Mouse (Mus musculus): ENCODE results near the gene Plcb4.
"Not testable (repeated sequence)": the region's sequence is repeated elsewhere in the genome, so short reads cannot be mapped to it uniquely, and the experiment has no call there.

Plcb4 gene

GRCm38 (mm10) chr2:135717232-135718134, 58.7 kb downstream of the Plcb4 start:
- peak; percentile 65 for DNase-seq

- DNase-seq, result no peak
Measured at GRCm38 (mm10) chr2:135722109-135722508, 63.3 kb downstream of the Plcb4 start.

- no peak for DNase-seq
Measured at GRCm38 (mm10) chr2:135723387-135723786, 64.6 kb downstream of the Plcb4 start.

GRCm38 (mm10) chr2:135724489-135724888, 65.7 kb downstream of the Plcb4 start:
- no peak for DNase-seq

GRCm38 (mm10) chr2:135725362-135725761, 66.6 kb downstream of the Plcb4 start:
- no peak for DNase-seq

- no peak for DNase-seq
Measured at GRCm38 (mm10) chr2:135727088-135727487, 68.3 kb downstream of the Plcb4 start.

- no peak for DNase-seq
Measured at GRCm38 (mm10) chr2:135727925-135728324, 69.1 kb downstream of the Plcb4 start.

- DNase-seq, result peak; percentile 72
Measured at GRCm38 (mm10) chr2:135731591-135731990, 72.8 kb downstream of the Plcb4 start.

- DNase-seq, result no peak
Measured at GRCm38 (mm10) chr2:135732651-135733050, 73.8 kb downstream of the Plcb4 start.

GRCm38 (mm10) chr2:135733926-135734510, 75.2 kb downstream of the Plcb4 start:
- no peak for DNase-seq

- DNase-seq, result no peak
Measured at GRCm38 (mm10) chr2:135737506-135737905, 78.7 kb downstream of the Plcb4 start.

GRCm38 (mm10) chr2:135738022-135738780, 79.4 kb downstream of the Plcb4 start:
- DNase-seq, result not testable (repeated sequence)

- no peak for DNase-seq
Measured at GRCm38 (mm10) chr2:135738950-135739349, 80.1 kb downstream of the Plcb4 start.

GRCm38 (mm10) chr2:135742954-135743700, 84.3 kb downstream of the Plcb4 start:
- no peak for DNase-seq

GRCm38 (mm10) chr2:135744711-135745110, 85.9 kb downstream of the Plcb4 start:
- DNase-seq, result peak; percentile 41

- peak; percentile 40 for DNase-seq
Measured at GRCm38 (mm10) chr2:135745126-135745525, 86.3 kb downstream of the Plcb4 start.

GRCm38 (mm10) chr2:135748441-135748840, 89.6 kb downstream of the Plcb4 start:
- DNase-seq, result no peak

- no peak for DNase-seq
Measured at GRCm38 (mm10) chr2:135749606-135750005, 90.8 kb downstream of the Plcb4 start.

- no peak for DNase-seq
Measured at GRCm38 (mm10) chr2:135750748-135751147, 91.9 kb downstream of the Plcb4 start.

- no peak for DNase-seq
Measured at GRCm38 (mm10) chr2:135755792-135756191, 97.0 kb downstream of the Plcb4 start.

- DNase-seq, result no peak
Measured at GRCm38 (mm10) chr2:135757478-135757877, 98.7 kb downstream of the Plcb4 start.

- DNase-seq, result no peak
Measured at GRCm38 (mm10) chr2:135759499-135760095, 100.8 kb downstream of the Plcb4 start.
